Mouse (Mus musculus) adrenal gland, adult 8-10 months (tissue): ENCODE results near the gene Olfr1390. TPM values are rescaled to one million over a fixed set of nuclear protein-coding genes. Genes with fewer than 3 reads are reported as not detected.
"Not testable (repeated sequence)": the region's sequence is repeated elsewhere in the genome, so short reads cannot be mapped to it uniquely, and the experiment has no call there.

Experiments
- DNase-seq: peaks from one replicate; pipeline ENCODE4 v3.0.0; 2022
- total RNA-seq, 4 experiments: library from RNA; stranded (reverse); gene quantifications; 2 replicates each; pipeline ENCODE4 v1.2.4; 2022

The Olfr1390 gene
- total RNA-seq: not detected

DNA sequence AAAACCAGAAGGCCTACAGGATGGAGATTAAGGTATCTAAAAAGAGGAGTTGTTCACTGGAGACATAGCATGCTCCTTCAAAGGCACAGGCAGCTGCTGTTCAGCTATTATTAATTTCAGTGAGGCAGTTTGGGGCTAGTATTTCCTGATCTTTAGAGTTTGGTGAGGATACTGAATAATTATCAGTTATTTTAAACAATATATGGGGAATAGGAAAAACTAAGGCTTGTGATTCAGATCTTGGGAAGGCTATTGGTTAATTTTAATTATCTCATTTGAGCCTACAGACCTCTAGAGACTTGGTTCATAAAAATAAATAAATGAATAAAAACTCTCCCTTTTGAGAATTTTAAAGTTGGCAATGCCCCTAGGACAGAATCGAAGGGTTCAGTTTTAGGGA is at the start of gene Olfr1390:
Olfr1390 (plus strand) TSS at position 301 of the 400 bp plus-strand sequence.
- no peak for DNase-seq

DNA sequence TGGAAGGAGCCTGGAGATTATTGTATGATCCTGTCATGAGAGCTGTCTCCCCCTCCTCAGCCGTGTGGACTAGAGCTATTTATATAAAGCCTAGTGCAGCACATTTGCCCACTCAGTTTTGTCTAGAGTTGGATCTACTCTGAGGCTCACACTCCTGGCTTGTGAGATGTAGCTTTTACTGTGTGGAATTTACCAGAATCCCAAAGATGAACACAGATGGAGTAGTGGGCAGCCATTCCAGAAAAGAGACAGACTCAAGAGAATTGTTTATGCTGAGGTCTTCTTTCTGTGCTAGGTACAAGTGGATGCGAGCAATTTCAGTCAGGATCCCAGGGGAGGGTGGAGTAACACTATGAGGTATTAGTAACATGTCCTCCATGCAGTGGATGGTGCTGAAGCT is 47.7 kb upstream of the Olfr1390 start:
- no peak for DNase-seq

GRCm38 (mm10) chr11:49292777-49293176 is 42.2 kb upstream of the Olfr1390 start:
- DNase-seq: no peak

- DNase-seq: no peak
Observed at GRCm38 (mm10) chr11:49304441-49304840, 30.5 kb upstream of the Olfr1390 start, which contains the start of gene Olfr10. Olfr10 (plus strand) TSS chr11:49304741.

- DNase-seq: not testable (repeated sequence)
Observed at GRCm38 (mm10) chr11:49308547-49308946, 26.4 kb upstream of the Olfr1390 start.

- no peak for DNase-seq
Observed at GRCm38 (mm10) chr11:49322442-49322841, 12.5 kb upstream of the Olfr1390 start, which contains the start of gene Olfr1391. Olfr1391 (plus strand) TSS chr11:49322742.

- DNase-seq: no peak
Observed at GRCm38 (mm10) chr11:49326726-49327125, 8.3 kb upstream of the Olfr1390 start.

- no peak for DNase-seq
Observed at GRCm38 (mm10) chr11:49329686-49330085, 5.3 kb upstream of the Olfr1390 start.

DNA sequence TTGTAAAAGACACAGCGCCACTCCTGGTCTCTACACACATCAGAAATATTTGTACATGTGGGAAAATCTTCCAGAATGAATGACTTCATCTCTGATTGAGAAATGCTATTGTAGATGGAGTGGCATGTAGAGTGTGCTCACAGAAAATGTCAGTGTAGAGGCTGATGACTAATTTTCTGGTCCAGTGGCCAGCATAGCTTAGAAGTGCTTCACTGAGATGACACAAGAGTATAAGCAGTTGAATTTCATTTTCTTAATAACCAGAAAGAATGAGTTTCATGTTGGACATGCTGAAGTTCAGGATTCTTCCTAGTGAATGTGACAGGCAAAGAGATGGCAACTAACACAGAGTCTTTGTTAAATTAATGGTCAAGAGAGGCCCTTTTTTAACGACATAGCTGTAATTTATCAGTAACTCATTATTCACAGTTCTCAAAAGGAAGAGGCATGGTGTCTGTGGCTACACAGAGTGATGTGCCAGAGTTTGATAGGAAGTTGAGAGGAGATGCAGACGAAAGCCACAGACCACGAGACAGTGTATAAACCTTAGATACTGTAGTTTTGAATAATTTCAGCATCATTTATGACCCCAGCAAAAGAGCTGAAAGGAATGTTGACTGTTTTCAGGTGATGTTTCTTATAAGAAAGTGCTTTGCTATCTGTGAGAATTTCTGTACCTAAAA is 2.3 kb downstream of the Olfr1390 start:
- DNase-seq: no peak

GRCm38 (mm10) chr11:49383133-49383532 is 48.1 kb downstream of the Olfr1390 start:
- no peak for DNase-seq

GRCm38 (mm10) chr11:49386118-49386517 is 51.1 kb downstream of the Olfr1390 start:
- DNase-seq: not testable (repeated sequence)

Other genes starting within 250 kb of the Olfr1390 start
- gene Olfr1396, start 220.3 kb upstream of the Olfr1390 start, total RNA-seq: 1 to 10 TPM; 1.8 to 5.0 (median 3.1) TPM
- gene Olfr1395, start 192.9 kb upstream of the Olfr1390 start, total RNA-seq: not detected
- gene Olfr1394, start 180.8 kb upstream of the Olfr1390 start, total RNA-seq: not detected
- gene Btnl9, start 148.0 kb upstream of the Olfr1390 start, total RNA-seq: 10 to 100 TPM; 21.5 to 41.8 (median 32.6) TPM
- gene Zfp62, start 131.9 kb upstream of the Olfr1390 start, total RNA-seq: 10 to 100 TPM; 28.1 to 40.1 (median 36.2) TPM
- gene Mgat1, start 91.0 kb upstream of the Olfr1390 start, total RNA-seq: 100 to 1,000 TPM; 114 to 131 (median 124) TPM
- not detected for gene Olfr1393, start 56.9 kb upstream of the Olfr1390 start, total RNA-seq
- gene Olfr1392, start 49.9 kb upstream of the Olfr1390 start, total RNA-seq: not detected
- not detected for gene Olfr10, start 30.4 kb upstream of the Olfr1390 start, total RNA-seq
- not detected for gene Olfr1391, start 12.4 kb upstream of the Olfr1390 start, total RNA-seq
- gene Olfr1389, start 87.9 kb downstream of the Olfr1390 start, total RNA-seq: not detected
- gene Olfr1388, start 101.4 kb downstream of the Olfr1390 start, total RNA-seq: under 1 TPM in 3 of 4 experiments, not detected in 1; 0.08 to 0.34 (median 0.17) TPM
- not detected for gene Olfr1387, start 120.2 kb downstream of the Olfr1390 start, total RNA-seq
- gene Olfr1386, start 129.9 kb downstream of the Olfr1390 start, total RNA-seq: not detected
- gene Olfr1385, start 153.9 kb downstream of the Olfr1390 start, total RNA-seq: under 1 TPM in 1 of 4 experiments, not detected in 3; 0.22 TPM
- gene Olfr1384, start 171.5 kb downstream of the Olfr1390 start, total RNA-seq: 1 to 10 TPM in 1 of 4 experiments, under 1 TPM in 1, not detected in 2; 0.32 to 1.2 TPM
- 1 to 10 TPM in 3 of 4 experiments, under 1 TPM in 1; 0.81 to 2.8 (median 1.1) TPM for gene Olfr1383, start 184.5 kb downstream of the Olfr1390 start, total RNA-seq
- not detected for gene Olfr1382, start 193.1 kb downstream of the Olfr1390 start, total RNA-seq
- gene Olfr1381, start 208.3 kb downstream of the Olfr1390 start, total RNA-seq: not detected
- gene Olfr1380, start 221.7 kb downstream of the Olfr1390 start, total RNA-seq: not detected